Mouse (Mus musculus): ENCODE data around the gene Pakap.

DNA sequence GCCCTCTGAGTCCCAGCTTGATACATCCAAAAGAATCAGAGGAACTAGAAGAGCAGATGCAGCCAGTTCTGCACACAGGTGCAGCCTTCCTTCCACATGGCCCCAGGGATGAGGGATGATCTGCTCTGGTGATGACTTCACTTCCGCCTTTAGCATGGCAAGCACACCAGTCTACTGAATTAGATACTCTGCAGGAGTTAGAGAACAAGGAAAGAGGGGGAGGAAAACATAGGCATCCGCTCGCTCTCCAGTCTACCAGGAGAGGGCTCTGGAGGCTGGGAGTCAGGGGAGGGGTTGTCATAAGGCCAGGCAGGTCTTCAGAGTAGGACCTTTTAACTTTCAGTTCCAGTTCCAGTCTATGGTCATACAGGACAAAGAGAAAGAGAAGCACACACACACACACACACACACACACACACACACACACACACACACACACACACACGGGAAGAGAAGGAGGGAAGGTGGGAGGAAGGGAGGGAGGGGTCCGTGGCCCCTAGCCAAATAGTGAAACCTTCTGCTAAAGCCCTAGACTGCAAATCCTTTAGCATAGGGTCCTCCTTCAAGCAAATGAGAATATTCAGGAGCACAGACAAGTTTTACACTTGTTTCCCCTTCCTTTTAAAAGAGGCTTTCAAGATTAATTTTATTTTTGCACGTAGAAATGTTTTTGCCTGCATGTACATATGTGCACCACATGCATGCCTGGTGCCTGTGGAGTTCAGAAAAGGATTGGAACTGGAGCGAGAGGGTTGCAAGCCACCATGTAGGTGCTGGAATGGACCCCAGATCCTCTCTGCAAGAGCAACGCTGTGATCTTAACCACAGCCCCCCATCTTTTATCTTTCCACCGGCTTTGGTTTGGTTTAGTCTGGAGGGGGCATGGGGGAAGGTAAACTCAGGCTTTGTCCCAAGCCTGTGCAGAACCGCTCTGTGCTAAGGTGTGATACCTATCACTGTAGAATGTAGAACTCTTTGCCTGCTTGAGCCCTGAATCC, 346.5 kb downstream of the Pakap start:
- no peak for TF ChIP-seq GATA1 (IDR thresholded peaks at IDR 0.05; ENCODE audit: low read length)
- TF ChIP-seq TAL1 (IDR thresholded peaks at IDR 0.05; ENCODE audit: low read length) = no peak

Measured in erythroblast, embryonic 14.5 days (primary cell).